Mouse (Mus musculus): ENCODE results near the gene Cdk11b. TPM values are rescaled to one million over a fixed set of nuclear protein-coding genes. Genes with fewer than 3 reads are reported as not detected.

Gene Cdk11b
- polyA plus RNA-seq, 1 experiment from 2014 or later: 67.3 TPM

GRCm38 (mm10) chr4:155694111-155694481, 69.4 kb downstream of the Cdk11b start, which contains the start of gene Fndc10:
Gene Fndc10 (plus strand): TSS chr4:155694342.
- Histone ChIP-seq H3K36me3 (ENCODE audit: insufficient read depth, low read length) (no peaks in the 10 kb centered on the region), H3K27me3 (replicated peaks; ENCODE audit: insufficient read depth, low read length) (no peaks in the 10 kb centered on the region; the same call in none of the 2 replicates), H3K9me3 (ENCODE audit: low read length) (no peaks in the 10 kb centered on the region), H3K9ac (replicated peaks; ENCODE audit: low read depth) (peak within 1 kb of the TSS; percentile 32), H3K4me1 (ENCODE audit: insufficient read depth, low read depth, low read length) (peaks cover 4% of the 10 kb centered on the region; the same call in 1 of the 2 replicates), H3K4me3 (ENCODE audit: low read depth, low read length) (peak within 1 kb of the TSS; percentile 62), H3K27ac (ENCODE audit: low read length) (no peak within 1 kb of the TSS), H3K4me2 (replicated peaks; ENCODE audit: low read depth, low read length) (peak within 1 kb of the TSS; percentile 96)
- under 1% methylated on average over 22 of the region's 47 CpGs for WGBS
- no peak; the same call in 1 of the 2 replicates for TF ChIP-seq CTCF (IDR thresholded peaks at IDR 0.05)
- no peak for TF ChIP-seq EP300 (IDR thresholded peaks at IDR 0.05)
- ATAC-seq (peak; percentile 78), DNase-seq (ENCODE audit: low spot score) (peak; percentile 25)

DNA sequence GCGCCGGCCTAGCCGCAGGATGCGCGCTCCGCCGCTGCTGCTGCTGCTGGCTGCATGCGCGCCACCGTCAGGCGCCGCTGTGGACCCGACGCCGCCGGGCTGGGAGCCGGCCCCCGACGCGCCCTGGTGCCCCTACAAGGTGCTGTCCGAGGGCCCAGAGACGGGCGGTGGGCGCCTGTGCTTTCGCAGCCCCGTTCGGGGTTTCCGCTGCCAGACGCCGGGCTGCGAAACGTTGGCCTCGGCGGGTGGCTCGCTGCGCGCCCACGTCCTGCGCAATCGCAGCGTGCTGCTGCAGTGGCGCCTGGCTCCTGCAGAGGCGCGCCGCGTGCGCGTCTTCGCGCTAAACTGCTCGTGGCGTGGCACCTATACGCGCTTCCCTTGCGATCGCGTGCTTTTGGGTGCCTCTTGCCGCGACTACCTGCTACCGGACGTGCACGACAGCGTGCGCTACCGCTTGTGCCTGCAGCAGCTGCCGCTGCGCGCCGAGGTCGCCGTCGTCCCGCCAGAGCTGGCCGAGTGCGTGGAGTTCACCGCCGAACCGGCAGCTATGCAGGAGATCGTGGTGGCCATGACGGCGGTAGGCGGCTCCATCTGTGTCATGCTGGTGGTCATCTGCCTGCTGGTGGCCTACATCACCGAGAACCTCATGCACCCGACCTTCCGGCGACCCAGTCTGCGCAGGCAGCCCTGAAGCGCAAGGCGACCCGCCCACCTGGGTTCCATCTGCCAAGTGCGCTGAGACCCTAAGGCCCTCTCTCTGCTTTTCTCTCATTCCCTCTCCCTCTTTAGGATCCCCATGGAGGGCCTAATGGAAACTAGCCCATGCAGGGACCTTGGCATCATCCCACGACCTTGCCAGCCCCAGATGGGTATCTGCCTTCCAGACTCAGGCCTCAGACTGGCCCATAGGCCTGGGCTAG, 70.1 kb downstream of the Cdk11b start:
- H3K27ac ChIP-seq (ENCODE audit: low read length): no peak overlapping the region

GRCm38 (mm10) chr4:155695531-155696062, 70.9 kb downstream of the Cdk11b start:
- WGBS: 78% methylated on average over 4 of the region's 4 CpGs
- no peaks in the 10 kb centered on the region for H3K36me3 ChIP-seq (ENCODE audit: insufficient read depth, low read length)
- peaks cover 4% of the 10 kb centered on the region; the same call in 1 of the 2 replicates for H3K4me1 ChIP-seq (ENCODE audit: insufficient read depth, low read depth, low read length)
- H3K9ac ChIP-seq (replicated peaks; ENCODE audit: low read depth): no peak overlapping the region
- H3K4me3 ChIP-seq (ENCODE audit: low read depth, low read length): no peak overlapping the region
- H3K4me2 ChIP-seq (replicated peaks; ENCODE audit: low read depth, low read length): 0 out of 2 replicates have a peak overlapping the region, but pooled peaks have one; percentile 96
- no peaks in the 10 kb centered on the region; the same call in none of the 2 replicates for H3K27me3 ChIP-seq (replicated peaks; ENCODE audit: insufficient read depth, low read length)
- DNase-seq (ENCODE audit: low spot score) (no peak), ATAC-seq (no peak)
- H3K9me3 ChIP-seq (ENCODE audit: low read length): no peaks in the 10 kb centered on the region
- H3K27ac ChIP-seq (ENCODE audit: low read length): no peak overlapping the region
- TF ChIP-seq EP300 (IDR thresholded peaks at IDR 0.05): no peak
- no peak for TF ChIP-seq CTCF (IDR thresholded peaks at IDR 0.05)

More for the DNA sequence above, 70.1 kb downstream of the Cdk11b start:
- H3K9me3 ChIP-seq (ENCODE audit: low read length): no peaks in the 10 kb centered on the region
- peak overlapping the region; percentile 62 for H3K4me3 ChIP-seq (ENCODE audit: low read depth, low read length)
- H3K9ac ChIP-seq (replicated peaks; ENCODE audit: low read depth): peak overlapping the region; percentile 32
- H3K4me1 ChIP-seq (ENCODE audit: insufficient read depth, low read depth, low read length): peaks cover 4% of the 10 kb centered on the region; the same call in 1 of the 2 replicates
- H3K4me2 ChIP-seq (replicated peaks; ENCODE audit: low read depth, low read length): peak overlapping the region; percentile 96
- ATAC-seq (peak; percentile 80), DNase-seq (ENCODE audit: low spot score) (peak; percentile 64)
- H3K36me3 ChIP-seq (ENCODE audit: insufficient read depth, low read length): no peaks in the 10 kb centered on the region
- H3K27me3 ChIP-seq (replicated peaks; ENCODE audit: insufficient read depth, low read length): no peaks in the 10 kb centered on the region; the same call in none of the 2 replicates
- TF ChIP-seq CTCF (IDR thresholded peaks at IDR 0.05) (peak; percentile 68), EP300 (IDR thresholded peaks at IDR 0.05) (no peak)
- 3% methylated on average over 87 of the region's 92 CpGs for WGBS

DNA sequence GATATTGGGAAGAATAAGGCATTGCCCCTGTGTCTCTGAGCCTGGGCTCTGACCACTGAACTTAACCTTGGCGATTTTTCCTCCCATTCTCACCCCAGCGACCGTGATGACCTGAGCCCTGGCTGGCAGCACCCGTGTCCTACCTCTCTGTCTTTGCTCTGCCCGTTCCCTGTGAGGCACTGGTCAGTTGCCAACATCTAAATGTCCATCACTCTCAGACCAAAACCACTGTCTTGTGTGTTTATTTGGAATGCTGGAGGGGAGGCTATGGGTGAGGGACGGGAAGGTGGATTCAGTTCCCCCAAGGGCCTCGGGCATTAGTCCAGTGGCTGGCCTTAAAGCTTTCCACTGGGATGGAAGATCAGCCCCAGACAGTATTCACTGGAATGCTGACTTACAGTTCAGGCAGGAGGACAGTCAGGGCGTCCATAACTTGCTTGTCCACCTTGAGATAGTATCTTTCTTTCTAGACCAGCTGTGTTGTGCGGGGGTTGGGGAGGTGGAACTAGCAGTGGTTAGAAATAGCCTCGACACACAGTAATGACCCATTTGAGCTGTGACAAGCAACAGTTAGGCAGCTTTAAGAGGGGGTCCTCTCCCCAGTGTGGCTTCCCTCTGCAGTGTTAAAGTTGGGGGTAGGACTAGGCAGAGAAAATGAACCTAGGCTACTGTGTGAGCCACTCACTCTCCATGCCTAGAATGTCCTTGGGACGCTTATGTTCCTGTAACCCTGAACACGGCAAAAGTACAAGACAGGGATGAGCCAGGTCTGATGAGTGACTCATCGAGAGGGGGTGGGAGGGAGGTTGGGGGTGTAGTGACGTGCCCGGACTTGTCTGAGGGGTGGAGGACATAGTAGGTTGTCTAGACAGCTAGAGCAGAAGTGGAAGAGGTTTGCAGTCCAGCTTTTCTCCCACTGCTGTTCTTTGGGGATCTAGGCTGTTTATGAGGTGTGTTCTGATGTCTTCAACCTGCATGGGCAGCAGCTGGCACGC, 71.9 kb downstream of the Cdk11b start:
- no peaks in the 10 kb centered on the region; the same call in none of the 2 replicates for H3K27me3 ChIP-seq (replicated peaks; ENCODE audit: insufficient read depth, low read length)
- no peak for ATAC-seq
- no peak overlapping the region for H3K27ac ChIP-seq (ENCODE audit: low read length)
- H3K4me1 ChIP-seq (ENCODE audit: insufficient read depth, low read depth, low read length): peaks cover 4% of the 10 kb centered on the region; the same call in 1 of the 2 replicates
- TF ChIP-seq CTCF (IDR thresholded peaks at IDR 0.05) (no peak), EP300 (IDR thresholded peaks at IDR 0.05) (no peak)
- H3K4me3 ChIP-seq (ENCODE audit: low read depth, low read length): no peak overlapping the region
- no peak overlapping the region for H3K9ac ChIP-seq (replicated peaks; ENCODE audit: low read depth)
- H3K4me2 ChIP-seq (replicated peaks; ENCODE audit: low read depth, low read length): no peak overlapping the region
- 62% methylated on average over 16 of the region's 16 CpGs for WGBS
- no peaks in the 10 kb centered on the region for H3K36me3 ChIP-seq (ENCODE audit: insufficient read depth, low read length)
- no peaks in the 10 kb centered on the region for H3K9me3 ChIP-seq (ENCODE audit: low read length)
- DNase-seq (ENCODE audit: low spot score): no peak

Other genes with a start within 250 kb of the Cdk11b start
- gene Gabrd, start 226.7 kb upstream of the Cdk11b start, polyA plus RNA-seq (2015; fragmentation: Nextera tagmentation; extraction: Ambion mirVana): 0.24 and 0.68 TPM in 2 replicates
- 1.4 and 1.5 TPM in 2 replicates for gene Cfap74, start 215.7 kb upstream of the Cdk11b start, polyA plus RNA-seq (2015; fragmentation: Nextera tagmentation; extraction: Ambion mirVana)
- 1.6 and 2.1 TPM in 2 replicates for gene Tmem52, start 155.7 kb upstream of the Cdk11b start, polyA plus RNA-seq (2015; fragmentation: Nextera tagmentation; extraction: Ambion mirVana)
- 445 and 452 TPM in 2 replicates for gene Gnb1, start 133.5 kb upstream of the Cdk11b start, polyA plus RNA-seq (2015; fragmentation: Nextera tagmentation; extraction: Ambion mirVana)
- 70.9 and 76.3 TPM in 2 replicates for gene Nadk, start 62.5 kb upstream of the Cdk11b start, polyA plus RNA-seq (2015; fragmentation: Nextera tagmentation; extraction: Ambion mirVana)
- gene Slc35e2, start 23.4 kb upstream of the Cdk11b start, polyA plus RNA-seq (2015; fragmentation: Nextera tagmentation; extraction: Ambion mirVana): 3.1 and 3.7 TPM in 2 replicates
- not detected in 2 replicates for gene Gm10563, start 20.6 kb downstream of the Cdk11b start, polyA plus RNA-seq (2015; fragmentation: Nextera tagmentation; extraction: Ambion mirVana)
- 44.5 and 46.2 TPM in 2 replicates for gene Mmp23, start 28.5 kb downstream of the Cdk11b start, polyA plus RNA-seq (2015; fragmentation: Nextera tagmentation; extraction: Ambion mirVana)
- 16.3 and 19.8 TPM in 2 replicates for gene Mib2, start 44.3 kb downstream of the Cdk11b start, polyA plus RNA-seq (2015; fragmentation: Nextera tagmentation; extraction: Ambion mirVana)
- 3.3 and 3.6 TPM in 2 replicates for gene Fndc10, start 69.5 kb downstream of the Cdk11b start, polyA plus RNA-seq (2015; fragmentation: Nextera tagmentation; extraction: Ambion mirVana)
- gene Ssu72, start 79.9 kb downstream of the Cdk11b start, polyA plus RNA-seq (2015; fragmentation: Nextera tagmentation; extraction: Ambion mirVana): 166 and 178 TPM in 2 replicates
- 0.58 and 0.63 TPM in 2 replicates for gene Tmem240, start 109.9 kb downstream of the Cdk11b start, polyA plus RNA-seq (2015; fragmentation: Nextera tagmentation; extraction: Ambion mirVana)
- gene Atad3a, start 136.2 kb downstream of the Cdk11b start, polyA plus RNA-seq (2015; fragmentation: Nextera tagmentation; extraction: Ambion mirVana): 26.1 and 28.5 TPM in 2 replicates
- gene Vwa1, start 149.8 kb downstream of the Cdk11b start, polyA plus RNA-seq (2015; fragmentation: Nextera tagmentation; extraction: Ambion mirVana): 6.5 and 7.0 TPM in 2 replicates
- 0.13 and 0.31 TPM in 2 replicates for gene Tmem88b, start 161.0 kb downstream of the Cdk11b start, polyA plus RNA-seq (2015; fragmentation: Nextera tagmentation; extraction: Ambion mirVana)
- gene Ankrd65, start 165.6 kb downstream of the Cdk11b start, polyA plus RNA-seq (2015; fragmentation: Nextera tagmentation; extraction: Ambion mirVana): 6.0 and 6.6 TPM in 2 replicates
- 164 and 186 TPM in 2 replicates for gene Mrpl20, start 178.0 kb downstream of the Cdk11b start, polyA plus RNA-seq (2015; fragmentation: Nextera tagmentation; extraction: Ambion mirVana)
- 110 and 122 TPM in 2 replicates for gene Ccnl2, start 187.6 kb downstream of the Cdk11b start, polyA plus RNA-seq (2015; fragmentation: Nextera tagmentation; extraction: Ambion mirVana)
- 117 and 128 TPM in 2 replicates for gene Aurkaip1, start 206.4 kb downstream of the Cdk11b start, polyA plus RNA-seq (2015; fragmentation: Nextera tagmentation; extraction: Ambion mirVana)
- 321 and 330 TPM in 2 replicates for gene Mxra8, start 214.8 kb downstream of the Cdk11b start, polyA plus RNA-seq (2015; fragmentation: Nextera tagmentation; extraction: Ambion mirVana)
- gene Dvl1, start 222.5 kb downstream of the Cdk11b start, polyA plus RNA-seq (2015; fragmentation: Nextera tagmentation; extraction: Ambion mirVana): 9.1 and 11.9 TPM in 2 replicates
- 0.19 and 0.25 TPM in 2 replicates for gene Tas1r3, start 238.5 kb downstream of the Cdk11b start, polyA plus RNA-seq (2015; fragmentation: Nextera tagmentation; extraction: Ambion mirVana)
- 10.8 and 13.8 TPM in 2 replicates for gene Cptp, start 244.6 kb downstream of the Cdk11b start, polyA plus RNA-seq (2015; fragmentation: Nextera tagmentation; extraction: Ambion mirVana)
- gene Ints11, start 244.7 kb downstream of the Cdk11b start, polyA plus RNA-seq (2015; fragmentation: Nextera tagmentation; extraction: Ambion mirVana): 31.7 and 34.8 TPM in 2 replicates

Measured in lung, postnatal 0 days (tissue).